Mouse (Mus musculus) G1E (cell line): ENCODE measurements at regions not wholly inside any gene's neighbourhood (a gene's known extent, or its start where the extent isn't known, plus 50 kb on each side); places are given as distances from the start of the nearest gene placed in this dataset.

Experiments
- CTCF ChIP-seq: IDR thresholded peaks from 2 replicates; pipeline ENCODE4 v1.5.1; 2012; ENCODE audit warnings: low read depth, low read length, inconsistent platforms, mixed read lengths
- GATA1 ChIP-seq: IDR thresholded peaks from 2 replicates; pipeline ENCODE4 v1.6.1; 2012; ENCODE audit warnings: borderline replicate concordance, low read length, inconsistent platforms, mixed read lengths
- GATA2 ChIP-seq: IDR thresholded peaks from 2 replicates; pipeline ENCODE4 v1.6.1; 2012; ENCODE audit warnings: low read depth, low read length, inconsistent platforms, borderline replicate concordance
- POLR2AphosphoS5 ChIP-seq: IDR thresholded peaks from 2 replicates; pipeline ENCODE4 v1.6.1; 2012; ENCODE audit warnings: low read depth, low read length, inconsistent platforms; ENCODE audit not compliant: insufficient replicate concordance
- TAL1 ChIP-seq: conservative IDR thresholded peaks from 2 replicates; pipeline ENCODE4 v1.6.1; 2012; ENCODE audit warnings: low read depth, low read length, inconsistent platforms, mixed read lengths

- TF ChIP-seq CTCF (no peak), GATA1 (no peak), TAL1 (no peak), GATA2 (no peak), POLR2AphosphoS5 (no peak)
Measured at GRCm38 (mm10) chr6:47381451-47381850, 71.7 kb upstream of the Cul1 start.
